7 mouse cellular contexts compared by ENCODE assay signal in genomic region chr10:69211976-69212375, GRCm38 (mm10). TPM values are rescaled to one million over a fixed set of nuclear protein-coding genes. Genes with fewer than 3 reads are reported as not detected.
A peak's percentile ranks its signal among the peaks of the same experiment; 100 is the strongest.
DNase-seq lines count a peak whose midpoint lies in the region; ATAC-seq and TF ChIP-seq lines count a peak whose summit lies in the region.

No protein-coding gene starts in this region.

- peaks cover 10% of the 10 kb centered on the region for H3K9me3 ChIP-seq in E14TG2a.4 (ENCODE audit: low read length)
- no peaks in the 10 kb centered on the region for H3K9me3 ChIP-seq in forebrain, embryonic 15.5 days
- no peaks in the 10 kb centered on the region for H3K9me3 ChIP-seq in hindbrain, embryonic 12.5 days (replicated peaks)
- H3K9me3 ChIP-seq in limb, embryonic 10.5 days (replicated peaks): no peaks in the 10 kb centered on the region
- H3K9me3 ChIP-seq in midbrain, embryonic 12.5 days: 0 out of 2 replicates have a peak, but pooled peaks cover 3% of the 10 kb centered on the region

- peak overlapping the region; percentile 95 for H3K9ac ChIP-seq in forebrain, embryonic 15.5 days (replicated peaks)
- H3K9ac ChIP-seq in hindbrain, embryonic 12.5 days: peak overlapping the region; percentile 94
- peak overlapping the region; percentile 88 for H3K9ac ChIP-seq in midbrain, embryonic 12.5 days (replicated peaks)

- peaks cover 36% of the 10 kb centered on the region for H3K4me1 ChIP-seq in E14TG2a.4 (replicated peaks; ENCODE audit: low read depth, low read length)
- peaks cover 17% of the 10 kb centered on the region for H3K4me1 ChIP-seq in forebrain, embryonic 15.5 days
- H3K4me1 ChIP-seq in hindbrain, embryonic 12.5 days: peaks cover 12% of the 10 kb centered on the region
- H3K4me1 ChIP-seq in limb, embryonic 10.5 days: peaks cover 26% of the 10 kb centered on the region
- peaks cover 14% of the 10 kb centered on the region; the same call in 1 of the 2 replicates for H3K4me1 ChIP-seq in midbrain, embryonic 12.5 days

- peak overlapping the region; percentile 97 for H3K27ac ChIP-seq in forebrain, embryonic 15.5 days (replicated peaks)
- H3K27ac ChIP-seq in hindbrain, embryonic 12.5 days: peak overlapping the region; percentile 99; the same call in 1 of the 2 replicates
- H3K27ac ChIP-seq in limb, embryonic 10.5 days: peak overlapping the region; percentile 99
- peak overlapping the region; percentile 95 for H3K27ac ChIP-seq in midbrain, embryonic 12.5 days (replicated peaks)

- peak; percentile 54 for DNase-seq in ZHBTc4 (ENCODE audit: low read depth, low spot score)
- no peak for DNase-seq in limb, embryonic 10.5 days (ENCODE audit: low spot score)
- peak; percentile 50 for DNase-seq in splenic B cell, adult 2 months (ENCODE audit: low read depth, low spot score)

- peak overlapping the region; percentile 87 for H3K4me2 ChIP-seq in forebrain, embryonic 15.5 days (replicated peaks)
- H3K4me2 ChIP-seq in hindbrain, embryonic 12.5 days (replicated peaks): peak overlapping the region; percentile 79
- H3K4me2 ChIP-seq in midbrain, embryonic 12.5 days (replicated peaks): peak overlapping the region; percentile 81

- H3K36me3 ChIP-seq in E14TG2a.4 (ENCODE audit: insufficient read depth, low read length): no peaks in the 10 kb centered on the region
- peaks cover 7% of the 10 kb centered on the region; the same call in 1 of the 2 replicates for H3K36me3 ChIP-seq in forebrain, embryonic 15.5 days
- H3K36me3 ChIP-seq in hindbrain, embryonic 12.5 days: 0 out of 2 replicates have a peak, but pooled peaks cover 8% of the 10 kb centered on the region
- H3K36me3 ChIP-seq in limb, embryonic 10.5 days: peaks cover 27% of the 10 kb centered on the region
- H3K36me3 ChIP-seq in midbrain, embryonic 12.5 days: peaks cover 7% of the 10 kb centered on the region; the same call in 1 of the 2 replicates
- no peaks in the 10 kb centered on the region for H3K36me3 ChIP-seq in splenic B cell, adult 2 months (ENCODE audit: control insufficient read depth, insufficient read depth, low read length, poor library complexity, severe bottlenecking)

- H3K4me3 ChIP-seq in E14TG2a.4 (replicated peaks; ENCODE audit: low read length): peak overlapping the region; percentile 35
- H3K4me3 ChIP-seq in forebrain, embryonic 15.5 days: peak overlapping the region; percentile 80
- peak overlapping the region; percentile 77 for H3K4me3 ChIP-seq in hindbrain, embryonic 12.5 days
- H3K4me3 ChIP-seq in limb, embryonic 10.5 days: peak overlapping the region; percentile 85
- peak overlapping the region; percentile 78 for H3K4me3 ChIP-seq in midbrain, embryonic 12.5 days

- peaks cover 54% of the 10 kb centered on the region for H3K27me3 ChIP-seq in E14TG2a.4 (ENCODE audit: insufficient read depth, low read length)
- no peaks in the 10 kb centered on the region for H3K27me3 ChIP-seq in forebrain, embryonic 15.5 days
- no peaks in the 10 kb centered on the region for H3K27me3 ChIP-seq in hindbrain, embryonic 12.5 days
- H3K27me3 ChIP-seq in limb, embryonic 10.5 days (ENCODE audit: low read depth, poor library complexity, severe bottlenecking): no peaks in the 10 kb centered on the region
- no peaks in the 10 kb centered on the region for H3K27me3 ChIP-seq in midbrain, embryonic 12.5 days
- peaks cover 2% of the 10 kb centered on the region; the same call in 1 of the 2 replicates for H3K27me3 ChIP-seq in splenic B cell, adult 2 months (ENCODE audit: control insufficient read depth, insufficient read depth, low read length, poor library complexity, severe bottlenecking)

- peak; percentile 17; the same call in 1 of the 2 replicates for ATAC-seq in forebrain, embryonic 15.5 days (replicated peaks)
- ATAC-seq in hindbrain, embryonic 12.5 days (ENCODE audit: low FRiP score): no peak
- ATAC-seq in midbrain, embryonic 12.5 days (ENCODE audit: low FRiP score, low read depth): peak; percentile 6; the same call in 1 of the 2 replicates

- TF ChIP-seq CTCF in E14TG2a.4 (conservative IDR thresholded peaks at IDR 0.05; ENCODE audit: low read length): no peak

- 6% methylated on average over 14 of the region's 14 CpGs for WGBS in forebrain, embryonic 15.5 days
- 5% methylated on average over 14 of the region's 14 CpGs for WGBS in hindbrain, embryonic 12.5 days
- 8% methylated on average over 14 of the region's 14 CpGs for WGBS in limb, embryonic 10.5 days
- 2% methylated on average over 14 of the region's 14 CpGs for WGBS in midbrain, embryonic 12.5 days

RNA-seq across cellular contexts. Expression of gene A930033H14Rik, which starts 0.9 kb away (rescaled TPM):
- 1.2 TPM in 2 replicates for polyA plus RNA-seq in forebrain, embryonic 15.5 days (2015; fragmentation: Nextera tagmentation; extraction: Ambion mirVana)
- 1.9 TPM in 2 replicates for polyA plus RNA-seq in hindbrain, embryonic 12.5 days (2016; fragmentation: Nextera tagmentation; extraction: Ambion mirVana)
- polyA plus RNA-seq in limb, embryonic 10.5 days (2016; fragmentation: Nextera tagmentation; extraction: Ambion mirVana): 1.0 and 1.6 TPM in 2 replicates
- polyA plus RNA-seq in midbrain, embryonic 12.5 days (2016; fragmentation: Nextera tagmentation; extraction: Ambion mirVana): 1.1 and 1.3 TPM in 2 replicates

Comparison
In these comparisons a context has a peak if more than half of its experiments do, and no peak if none do; other contexts are left out.
1. H3K4me3 ChIP-seq: peak in every context shown above with its lines; median percentile 85 in limb, embryonic 10.5 days; 80 in forebrain, embryonic 15.5 days; 78 in midbrain, embryonic 12.5 days; 77 in hindbrain, embryonic 12.5 days; 35 in E14TG2a.4.